ENCODE assay signal across 17 mouse cellular contexts in the genomic region with DNA sequence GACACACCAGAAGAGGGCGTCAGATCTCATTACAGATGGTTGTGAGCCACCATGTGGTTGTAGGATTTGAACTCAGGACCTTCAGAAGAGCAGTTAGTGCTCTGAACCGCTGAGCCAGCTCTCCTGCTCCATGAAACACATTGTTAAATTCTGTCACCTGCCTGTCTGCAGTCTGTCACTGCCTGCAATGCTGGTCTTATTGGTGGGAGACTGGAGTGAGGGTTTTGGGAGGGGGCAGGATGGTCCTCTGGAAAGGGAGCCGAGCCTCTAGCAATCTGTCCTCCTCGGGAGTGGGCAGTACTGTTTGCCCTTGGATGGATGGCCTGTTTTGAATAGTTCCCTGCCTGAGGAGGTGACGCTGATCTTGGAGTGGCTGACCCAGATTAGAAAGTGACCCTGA. TPM values are rescaled to one million over a fixed set of nuclear protein-coding genes. Genes with fewer than 3 reads are reported as not detected.
DNase-seq lines count a peak whose midpoint lies in the region; ATAC-seq and TF ChIP-seq lines count a peak whose summit lies in the region.
"Had no signal": no experiment of that assay in that cellular context is flagged by ENCODE, and none has a peak within 500 bp of the region (broad histone marks: within the 10 kb centered on the region; RNA-seq: fewer than 3 reads in every experiment).

No protein-coding gene starts in this region.

- H3K4me3 ChIP-seq in heart, embryonic 11.5 days (ENCODE audit: low read depth, low read length) = no peak overlapping the region
- no peak overlapping the region for H3K4me3 ChIP-seq in layer of hippocampus, adult 2 months
- no peak overlapping the region for H3K4me3 ChIP-seq in midbrain, embryonic 15.5 days
- H3K4me3 ChIP-seq: forebrain, embryonic 13.5 days; hindbrain, embryonic 13.5 days; neural tube, embryonic 13.5 days had no signal

- H3K4me2 ChIP-seq in heart, embryonic 11.5 days = no peak overlapping the region
- no peak overlapping the region for H3K4me2 ChIP-seq in midbrain, embryonic 15.5 days
- H3K4me2 ChIP-seq: forebrain, embryonic 13.5 days; hindbrain, embryonic 13.5 days; neural tube, embryonic 13.5 days had no signal

- H3K9me3 ChIP-seq in heart, embryonic 11.5 days (replicated peaks; ENCODE audit: control insufficient read depth, low read length) = no peaks in the 10 kb centered on the region
- H3K9me3 ChIP-seq in midbrain, embryonic 15.5 days = no peaks in the 10 kb centered on the region
- H3K9me3 ChIP-seq: forebrain, embryonic 13.5 days; hindbrain, embryonic 13.5 days; neural tube, embryonic 13.5 days had no signal

- 44% methylated on average over 5 of the region's 5 CpGs for WGBS in heart, embryonic 11.5 days (ENCODE audit: insufficient replicate concordance)
- WGBS in midbrain, embryonic 15.5 days = 68% methylated on average over 5 of the region's 5 CpGs

- peak; percentile 47; the same call in 1 of the 2 replicates for TF ChIP-seq CTCF in layer of hippocampus, adult 2 months (conservative IDR thresholded peaks at IDR 0.05)

- peaks cover 27% of the 10 kb centered on the region for H3K4me1 ChIP-seq in heart, embryonic 11.5 days (ENCODE audit: control insufficient read depth, insufficient read depth, low read length)
- H3K4me1 ChIP-seq in midbrain, embryonic 15.5 days = no peaks in the 10 kb centered on the region
- H3K4me1 ChIP-seq: forebrain, embryonic 13.5 days; hindbrain, embryonic 13.5 days; neural tube, embryonic 13.5 days had no signal

- no peak for ATAC-seq in heart, embryonic 11.5 days (replicated peaks; ENCODE audit: insufficient number of reproducible peaks, low FRiP score, low TSS enrichment)
- ATAC-seq in midbrain, embryonic 15.5 days (replicated peaks) = no peak
- ATAC-seq: forebrain, embryonic 13.5 days had no signal

- no peak overlapping the region for H3K9ac ChIP-seq in heart, embryonic 11.5 days (ENCODE audit: low read depth, low read length)
- H3K9ac ChIP-seq in midbrain, embryonic 15.5 days = no peak overlapping the region
- H3K9ac ChIP-seq: forebrain, embryonic 13.5 days; hindbrain, embryonic 13.5 days; neural tube, embryonic 13.5 days had no signal

- H3K36me3 ChIP-seq in heart, embryonic 11.5 days (ENCODE audit: control insufficient read depth, insufficient read depth, low read length) = peaks cover 19% of the 10 kb centered on the region
- peaks cover 53% of the 10 kb centered on the region for H3K36me3 ChIP-seq in midbrain, embryonic 15.5 days (replicated peaks)

- H3K27ac ChIP-seq in heart, embryonic 11.5 days (ENCODE audit: low read depth, low read length) = peak overlapping the region; percentile 36
- H3K27ac ChIP-seq in layer of hippocampus, adult 2 months = no peak overlapping the region
- H3K27ac ChIP-seq in midbrain, embryonic 15.5 days = no peak overlapping the region
- H3K27ac ChIP-seq: forebrain, embryonic 13.5 days; hindbrain, embryonic 13.5 days; kidney, postnatal 0 days; neural tube, embryonic 13.5 days had no signal

- H3K27me3 ChIP-seq in heart, embryonic 11.5 days (ENCODE audit: control insufficient read depth, insufficient read depth, low read length) = no peaks in the 10 kb centered on the region
- no peaks in the 10 kb centered on the region for H3K27me3 ChIP-seq in midbrain, embryonic 15.5 days (replicated peaks)
- H3K27me3 ChIP-seq: forebrain, embryonic 13.5 days; hindbrain, embryonic 13.5 days; neural tube, embryonic 13.5 days had no signal

- DNase-seq in heart, adult 18-20 months = no peak
- DNase-seq in layer of hippocampus, adult 2 months (ENCODE audit: low spot score in 2 of 2) = no peak
- DNase-seq in layer of hippocampus, postnatal 14 days (ENCODE audit: low spot score in 2 of 2) = no peak
- DNase-seq in thymus, postnatal 4 days = peak; percentile 15
- no peak for DNase-seq in thymus, postnatal 10 days (ENCODE audit: low spot score in 2 of 2)
- DNase-seq: adrenal gland, postnatal 14 days; cerebellum, adult 9-10 months; kidney, adult 2 months; lung, postnatal 4 days; midbrain, embryonic 14.5 days had no signal

RNA-seq across cellular contexts. Expression of gene Fam78a, which starts 40.8 kb away (rescaled TPM):
- polyA plus RNA-seq in heart, embryonic 11.5 days (2014; fragmentation: Nextera tagmentation; extraction: Ambion mirVana) = 43.1 and 43.7 TPM in 2 replicates
- total RNA-seq in heart, adult 18-20 months (2021) = 10 to 100 TPM; 15.0 to 23.0 TPM
- total RNA-seq in layer of hippocampus, adult 2 months (2021) = 1 to 10 TPM; 3.6 to 6.0 TPM
- total RNA-seq in layer of hippocampus, postnatal 14 days (2021) = 1 to 10 TPM; 2.4 to 2.7 TPM
- 0.65 and 0.80 TPM in 2 replicates for polyA plus RNA-seq in midbrain, embryonic 15.5 days (2015; fragmentation: Nextera tagmentation; extraction: Ambion mirVana)
- polyA plus RNA-seq: C2C12 had no signal

RNA-seq across cellular contexts. Expression of gene Plpp7, which starts 51.5 kb away (rescaled TPM):
- 10.0 and 11.7 TPM in 2 replicates for polyA plus RNA-seq in heart, embryonic 11.5 days (2014; fragmentation: Nextera tagmentation; extraction: Ambion mirVana)
- 10 to 100 TPM; 27.3 to 38.3 TPM for total RNA-seq in heart, adult 18-20 months (2021)
- total RNA-seq in layer of hippocampus, adult 2 months (2021) = 10 to 100 TPM; 20.2 to 21.8 TPM
- total RNA-seq in layer of hippocampus, postnatal 14 days (2021) = 10 to 100 TPM; 20.2 to 21.5 TPM
- 25.7 and 26.7 TPM in 2 replicates for polyA plus RNA-seq in midbrain, embryonic 15.5 days (2015; fragmentation: Nextera tagmentation; extraction: Ambion mirVana)
